27 mouse cellular contexts compared by ENCODE assay signal in genomic region chr12:18224516-18224915, GRCm38 (mm10).
DNase-seq lines count a peak whose midpoint lies in the region; ATAC-seq and TF ChIP-seq lines count a peak whose summit lies in the region.
"Had no signal": no experiment of that assay in that cellular context is flagged by ENCODE, and none has a peak within 500 bp of the region (broad histone marks: within the 10 kb centered on the region; RNA-seq: fewer than 3 reads in every experiment).

No protein-coding gene starts in this region.

- 80% methylated on average over 6 of the region's 6 CpGs for WGBS in liver, adult 2 months
- 64% methylated on average over 6 of the region's 6 CpGs for WGBS in liver, embryonic 12.5 days (ENCODE audit: insufficient replicate concordance)
- 88% methylated on average over 6 of the region's 6 CpGs for WGBS in hindbrain, embryonic 10.5 days

- no peak for TF ChIP-seq POLR2A in liver, adult 2 months (IDR thresholded peaks at IDR 0.05; ENCODE audit: extremely low read depth, insufficient read depth, low read length)
- TF ChIP-seq POLR2A in MEL (IDR thresholded peaks at IDR 0.05; ENCODE audit: control insufficient read depth in 1 of 2, insufficient read depth in 1 of 2, low read depth in 1 of 2, low read length in 2 of 2, poor library complexity in 1 of 2): no peak

- H3K36me3 ChIP-seq in liver, adult 2 months (ENCODE audit: control insufficient read depth, insufficient read depth, low read length): no peaks in the 10 kb centered on the region
- no peaks in the 10 kb centered on the region for H3K36me3 ChIP-seq in liver, embryonic 12.5 days
- H3K36me3 ChIP-seq in E14TG2a.4 (ENCODE audit: insufficient read depth, low read length): no peaks in the 10 kb centered on the region
- no peaks in the 10 kb centered on the region for H3K36me3 ChIP-seq in MEL (ENCODE audit: control insufficient read depth in 1 of 2, insufficient read depth in 2 of 2, low read length in 2 of 2)
- H3K36me3 ChIP-seq in hindbrain, embryonic 10.5 days: no peaks in the 10 kb centered on the region
- H3K36me3 ChIP-seq: forebrain, embryonic 10.5 days; heart, embryonic 10.5 days; heart, embryonic 13.5 days; hindbrain, embryonic 12.5 days; hindbrain, embryonic 15.5 days had no signal

- no peak overlapping the region for H3K27ac ChIP-seq in liver, adult 2 months (replicated peaks; ENCODE audit: insufficient read depth, low read depth, low read length)
- no peak overlapping the region for H3K27ac ChIP-seq in liver, embryonic 12.5 days
- no peak overlapping the region for H3K27ac ChIP-seq in MEL (ENCODE audit: control insufficient read depth, low read depth, low read length)
- H3K27ac ChIP-seq in hindbrain, embryonic 10.5 days: no peak overlapping the region
- H3K27ac ChIP-seq: forebrain, embryonic 10.5 days; forebrain, embryonic 13.5 days; heart, adult 2 months; heart, embryonic 10.5 days; heart, embryonic 13.5 days; hindbrain, embryonic 12.5 days; hindbrain, embryonic 15.5 days had no signal

- peak; percentile 7 for DNase-seq in liver, adult 2 months (ENCODE audit: extremely low read depth, low read depth, low spot score)
- DNase-seq in MEL (ENCODE audit: low read depth, low spot score) (peak; percentile 6), ZHBTc4 (ENCODE audit: low read depth, low spot score) (peak; percentile 91)
- no peak for DNase-seq in hindbrain, embryonic 10.5 days (ENCODE audit: low spot score)
- no peak for DNase-seq in thymus, adult 18-20 months
- no peak for DNase-seq in Muller cell, postnatal 12 days (ENCODE audit: inconsistent ontology term)
- DNase-seq: adrenal gland, adult 2 months; adrenal gland, postnatal 14 days; cerebellum, adult 11-12 months; cerebellum, adult 9-10 months; cerebellum, postnatal 14 days; gastrocnemius, postnatal 10 days; gastrocnemius, postnatal 36 days; heart, adult 2 months; heart, postnatal 14 days; heart, postnatal 4 days had no signal

- no peak for TF ChIP-seq CTCF in liver, adult 2 months (IDR thresholded peaks at IDR 0.05; ENCODE audit: low read depth, low read length)
- TF ChIP-seq CTCF in E14TG2a.4 (conservative IDR thresholded peaks at IDR 0.05; ENCODE audit: low read length): peak; percentile 37
- TF ChIP-seq CTCF in MEL (IDR thresholded peaks at IDR 0.05 in 2 of 3, conservative IDR thresholded peaks at IDR 0.05 in 1 of 3; ENCODE audit: control insufficient read depth in 1 of 3, insufficient read depth in 1 of 3, low read depth in 2 of 3, low read length in 3 of 3, poor library complexity in 1 of 3, severe bottlenecking in 1 of 3): no peak; a peak in 1 of 6 replicates

- ATAC-seq in liver, embryonic 12.5 days: no peak
- ATAC-seq: CD4-positive, CD25-positive, alpha-beta regulatory T cell, adult 4 months; forebrain, embryonic 13.5 days; forebrain, embryonic 16.5 days; intestine, postnatal 0 days had no signal

- H3K79me2 ChIP-seq in liver, adult 2 months (ENCODE audit: control insufficient read depth, insufficient read depth, low read length): no peaks in the 10 kb centered on the region
- no peaks in the 10 kb centered on the region for H3K79me2 ChIP-seq in MEL (ENCODE audit: control insufficient read depth, insufficient read depth, low read length, poor library complexity)

- no peak overlapping the region for H3K4me2 ChIP-seq in liver, embryonic 12.5 days
- H3K4me2 ChIP-seq: forebrain, embryonic 13.5 days; heart, embryonic 13.5 days; hindbrain, embryonic 12.5 days; hindbrain, embryonic 15.5 days had no signal

- no peak overlapping the region for H3K4me3 ChIP-seq in liver, adult 2 months (ENCODE audit: insufficient read depth, low read depth, low read length)
- H3K4me3 ChIP-seq in liver, embryonic 12.5 days: no peak overlapping the region
- no peak overlapping the region for H3K4me3 ChIP-seq in E14TG2a.4 (replicated peaks; ENCODE audit: low read length)
- H3K4me3 ChIP-seq in MEL (ENCODE audit: control insufficient read depth in 1 of 2, insufficient read depth in 1 of 2, low read depth in 2 of 2, low read length in 2 of 2): no peak overlapping the region
- H3K4me3 ChIP-seq in hindbrain, embryonic 10.5 days: no peak overlapping the region
- H3K4me3 ChIP-seq: forebrain, embryonic 10.5 days; forebrain, embryonic 13.5 days; heart, adult 2 months; heart, embryonic 10.5 days; heart, embryonic 13.5 days; hindbrain, embryonic 12.5 days; hindbrain, embryonic 15.5 days had no signal

- H3K4me1 ChIP-seq in liver, adult 2 months (ENCODE audit: control insufficient read depth, insufficient read depth, low read length): no peaks in the 10 kb centered on the region
- no peaks in the 10 kb centered on the region for H3K4me1 ChIP-seq in liver, embryonic 12.5 days
- peaks cover 15% of the 10 kb centered on the region; the same call in 1 of the 2 replicates for H3K4me1 ChIP-seq in E14TG2a.4 (replicated peaks; ENCODE audit: low read depth, low read length)
- no peaks in the 10 kb centered on the region for H3K4me1 ChIP-seq in MEL (ENCODE audit: control insufficient read depth in 1 of 2, insufficient read depth in 2 of 2, low read length in 2 of 2)
- no peaks in the 10 kb centered on the region for H3K4me1 ChIP-seq in hindbrain, embryonic 10.5 days (replicated peaks)
- H3K4me1 ChIP-seq: forebrain, embryonic 10.5 days; forebrain, embryonic 13.5 days; heart, embryonic 10.5 days; heart, embryonic 13.5 days; hindbrain, embryonic 12.5 days; hindbrain, embryonic 15.5 days had no signal

- TF ChIP-seq RAD21 in MEL (IDR thresholded peaks at IDR 0.05; ENCODE audit: low read depth, low read length): no peak; the same call in 1 of the 2 replicates

- H3K9me3 ChIP-seq in liver, embryonic 12.5 days (replicated peaks): peaks cover 56% of the 10 kb centered on the region
- H3K9me3 ChIP-seq in E14TG2a.4 (ENCODE audit: low read length): peaks cover 47% of the 10 kb centered on the region
- no peaks in the 10 kb centered on the region for H3K9me3 ChIP-seq in MEL (replicated peaks; ENCODE audit: insufficient read depth, low read length)
- H3K9me3 ChIP-seq in hindbrain, embryonic 10.5 days: peaks cover 87% of the 10 kb centered on the region

- no peak overlapping the region for H3K9ac ChIP-seq in liver, adult 2 months (ENCODE audit: low read depth, low read length)
- H3K9ac ChIP-seq in liver, embryonic 12.5 days: no peak overlapping the region
- no peak overlapping the region for H3K9ac ChIP-seq in MEL (ENCODE audit: control insufficient read depth, low read depth, low read length, poor library complexity, severe bottlenecking)
- H3K9ac ChIP-seq: forebrain, embryonic 13.5 days; heart, embryonic 13.5 days; hindbrain, embryonic 12.5 days; hindbrain, embryonic 15.5 days had no signal

- H3K27me3 ChIP-seq in liver, adult 2 months (ENCODE audit: control insufficient read depth, insufficient read depth, low read length): no peaks in the 10 kb centered on the region
- H3K27me3 ChIP-seq in liver, embryonic 12.5 days (replicated peaks): no peaks in the 10 kb centered on the region
- H3K27me3 ChIP-seq in E14TG2a.4 (ENCODE audit: insufficient read depth, low read length) (no peaks in the 10 kb centered on the region), MEL (ENCODE audit: control insufficient read depth in 1 of 2, insufficient read depth in 2 of 2, low read length in 2 of 2) (no peaks in the 10 kb centered on the region)
- H3K27me3 ChIP-seq in hindbrain, embryonic 10.5 days (ENCODE audit: insufficient read depth, poor library complexity, severe bottlenecking): no peaks in the 10 kb centered on the region
- H3K27me3 ChIP-seq: forebrain, embryonic 13.5 days; heart, embryonic 13.5 days; hindbrain, embryonic 12.5 days; hindbrain, embryonic 15.5 days had no signal

- no peak for TF ChIP-seq EP300 in MEL (IDR thresholded peaks at IDR 0.05; ENCODE audit: low read depth in 1 of 2, low read length in 2 of 2)

TF ChIP-seq in MEL, 35 proteins besides CTCF, POLR2A, EP300 and RAD21:
- no peak for TF ChIP-seq ZMIZ1 (IDR thresholded peaks at IDR 0.05; ENCODE audit: low read depth, low read length)
- no peak for TF ChIP-seq KAT2A (conservative IDR thresholded peaks at IDR 0.05; ENCODE audit: low read depth, low read length)
- no peak for TF ChIP-seq POLR2AphosphoS2 (IDR thresholded peaks at IDR 0.05; ENCODE audit: low read length)
- no peak for TF ChIP-seq JUND (IDR thresholded peaks at IDR 0.05; ENCODE audit: low read depth, low read length)
- no peak for TF ChIP-seq NELFE (IDR thresholded peaks at IDR 0.05; ENCODE audit: low read depth, low read length)
- TF ChIP-seq CHD1 (IDR thresholded peaks at IDR 0.05; ENCODE audit: low read depth, low read length): no peak
- TF ChIP-seq POLR2AphosphoS5 (IDR thresholded peaks at IDR 0.05; ENCODE audit: borderline replicate concordance, low read depth, low read length): no peak
- TF ChIP-seq GABPA (IDR thresholded peaks at IDR 0.05; ENCODE audit: low read depth, low read length): no peak
- TF ChIP-seq TAL1 (IDR thresholded peaks at IDR 0.05; ENCODE audit: low read length): no peak
- no peak for TF ChIP-seq NRF1 (IDR thresholded peaks at IDR 0.05; ENCODE audit: insufficient read depth, low read depth, low read length, poor library complexity, severe bottlenecking)
- no peak for TF ChIP-seq ETS1 (IDR thresholded peaks at IDR 0.05; ENCODE audit: low read depth, low read length)
- TF ChIP-seq USF2 (IDR thresholded peaks at IDR 0.05; ENCODE audit: borderline replicate concordance in 1 of 2, insufficient read depth in 1 of 2, low read depth in 1 of 2, low read length in 2 of 2): no peak
- no peak for TF ChIP-seq MXI1 (IDR thresholded peaks at IDR 0.05; ENCODE audit: low read depth, low read length)
- no peak for TF ChIP-seq MEF2A (IDR thresholded peaks at IDR 0.05; ENCODE audit: extremely low read depth, insufficient replicate concordance, low read depth, low read length, poor library complexity, severe bottlenecking)
- no peak for TF ChIP-seq TCF12 (IDR thresholded peaks at IDR 0.05; ENCODE audit: low read depth, low read length)
- no peak for TF ChIP-seq USF1 (IDR thresholded peaks at IDR 0.05; ENCODE audit: low read depth, low read length)
- TF ChIP-seq MYC (IDR thresholded peaks at IDR 0.05; ENCODE audit: low read depth, low read length): no peak
- TF ChIP-seq ZC3H11A (IDR thresholded peaks at IDR 0.05; ENCODE audit: low read depth, low read length): no peak
- TF ChIP-seq BHLHE40 (IDR thresholded peaks at IDR 0.05; ENCODE audit: borderline replicate concordance, low read depth, low read length): no peak
TF ChIP-seq in MEL: peak in this region for 0.

Comparison
In these comparisons a context has a peak if more than half of its experiments do, and no peak if none do; other contexts are left out.
1. DNase-seq: peak in liver, adult 2 months (single experiment), MEL (single experiment) and ZHBTc4 (single experiment); none in hindbrain, embryonic 10.5 days (single experiment), thymus, adult 18-20 months (0 of 2) and Muller cell, postnatal 12 days (single experiment).